Mouse (Mus musculus) thymus, adult 2 months (tissue): ENCODE results near the gene Slc4a1. TPM values are rescaled to one million over a fixed set of nuclear protein-coding genes. Genes with fewer than 3 reads are reported as not detected.
"Not testable (repeated sequence)": the region's sequence is repeated elsewhere in the genome, so short reads cannot be mapped to it uniquely, and the experiment has no call there.

Source experiments
- DNase-seq: peaks from one replicate; pipeline ENCODE4 v3.0.0; 2021
- H3K27ac ChIP-seq: fragments of 200-500 bp; 2 replicates; pipeline ENCODE4 v1.5.1; 2012; ENCODE audit warnings: low read length, control low read depth; ENCODE audit not compliant: control insufficient read depth, insufficient read depth
- H3K27me3 ChIP-seq: fragments of 200-500 bp; 2 replicates; pipeline ENCODE4 v1.6.1; 2012; ENCODE audit warnings: mild to moderate bottlenecking, low read length, moderate library complexity, mixed read lengths; ENCODE audit not compliant: control insufficient read depth, insufficient read depth
- H3K36me3 ChIP-seq: fragments of 200-500 bp; 2 replicates; pipeline ENCODE4 v1.6.1; 2012; ENCODE audit warnings: mild to moderate bottlenecking, low read length, moderate library complexity; ENCODE audit not compliant: control insufficient read depth, insufficient read depth
- H3K4me1 ChIP-seq: fragments of 200-500 bp; replicated peaks from 2 replicates; pipeline ENCODE4 v1.6.1; 2012; ENCODE audit warnings: low read length; ENCODE audit not compliant: control insufficient read depth, insufficient read depth
- H3K4me3 ChIP-seq: fragments of 200-500 bp; 2 replicates; pipeline ENCODE4 v1.5.1; 2012; ENCODE audit warnings: mild to moderate bottlenecking, low read length, control low read depth, moderate library complexity; ENCODE audit not compliant: control insufficient read depth, insufficient read depth
- CTCF ChIP-seq: fragments of 200-500 bp; IDR thresholded peaks from 2 replicates; pipeline ENCODE4 v1.5.1; 2012; ENCODE audit warnings: mild to moderate bottlenecking, control low read depth, low read length, moderate library complexity, borderline replicate concordance; ENCODE audit not compliant: control insufficient read depth, poor library complexity, insufficient read depth; ENCODE audit errors: extremely low read depth
- POLR2A ChIP-seq: fragments of 200-500 bp; IDR thresholded peaks from 2 replicates; pipeline ENCODE4 v1.6.1; 2012; ENCODE audit warnings: mild to moderate bottlenecking, low read length, control low read depth, moderate library complexity; ENCODE audit not compliant: control insufficient read depth, poor library complexity, insufficient read depth; ENCODE audit errors: extremely low read depth
- WGBS: fragments of 180-500 bp; shearing (Covaris S2); methylation state at CpG from one replicate; pipeline ENCODE4 v1.1.7; 2018; 5-methylcytosine and 5-hydroxymethylcytosine counted together
- polyA plus RNA-seq: library from polyadenylated mRNA; depleted of rRNA; stranded (reverse); fragments of >200 nt; gene quantifications from 2 replicates; pipeline ENCODE4 v1.2.3, GENCODE M21; 2012; rRNA removed

Slc4a1 gene
- 0.11 and 0.34 TPM in 2 replicates for polyA plus RNA-seq

- not testable (repeated sequence) for H3K36me3 ChIP-seq, H3K4me1 ChIP-seq, H3K27ac ChIP-seq, H3K27me3 ChIP-seq, DNase-seq, H3K4me3 ChIP-seq
- WGBS, result 87% methylated on average over 8 of the region's 8 CpGs
Observed at GRCm38 (mm10) chr11:102366103-102366502, at the start of gene Slc4a1. Slc4a1 (minus strand) TSS chr11:102366203.

DNA sequence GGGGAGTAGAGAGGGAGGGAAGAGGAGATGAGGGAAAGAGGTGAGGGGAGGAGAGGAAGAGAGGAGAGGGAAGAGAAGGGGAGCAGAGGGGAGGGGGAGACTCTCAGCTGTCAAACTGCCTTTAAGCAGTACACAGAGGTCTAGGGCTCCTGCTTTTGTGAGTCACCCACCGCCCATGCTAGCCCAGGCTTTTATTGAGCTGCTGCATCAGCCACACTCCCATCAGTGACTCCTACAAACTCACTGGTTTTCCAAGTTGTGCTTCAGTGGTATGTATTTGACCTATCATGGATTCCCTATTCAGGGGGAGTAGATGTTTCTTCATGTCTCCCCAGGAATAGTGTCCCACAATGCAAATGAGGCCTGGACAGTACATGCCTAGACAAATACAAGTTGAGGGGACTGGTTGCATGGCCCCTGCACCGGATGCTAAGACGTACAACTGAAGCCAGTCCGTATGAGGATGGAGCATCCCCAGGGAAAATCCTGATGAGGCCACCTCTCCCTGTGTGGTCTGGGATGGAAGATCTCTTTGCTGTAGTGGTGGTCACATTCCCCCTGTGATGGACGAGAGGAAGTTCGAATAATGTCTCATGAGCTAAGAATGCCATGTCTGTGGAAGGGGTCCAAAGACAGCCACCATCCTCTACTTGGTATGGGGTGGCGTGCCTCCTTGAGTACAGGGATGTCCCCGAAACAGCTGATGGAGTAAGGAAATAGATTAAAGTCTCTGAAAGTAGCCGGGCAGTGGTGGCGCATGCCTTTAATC, 49.2 kb upstream of the Slc4a1 start:
- TF ChIP-seq POLR2A, result no peak
- TF ChIP-seq CTCF, result no peak
- DNase-seq, result no peak
- no peak overlapping the region for H3K27ac ChIP-seq
- H3K4me3 ChIP-seq, result no peak overlapping the region
- H3K27me3 ChIP-seq, result no peaks in the 10 kb centered on the region
- 78% methylated on average over 10 of the region's 10 CpGs for WGBS
- no peaks in the 10 kb centered on the region for H3K36me3 ChIP-seq
- no peaks in the 10 kb centered on the region for H3K4me1 ChIP-seq

DNA sequence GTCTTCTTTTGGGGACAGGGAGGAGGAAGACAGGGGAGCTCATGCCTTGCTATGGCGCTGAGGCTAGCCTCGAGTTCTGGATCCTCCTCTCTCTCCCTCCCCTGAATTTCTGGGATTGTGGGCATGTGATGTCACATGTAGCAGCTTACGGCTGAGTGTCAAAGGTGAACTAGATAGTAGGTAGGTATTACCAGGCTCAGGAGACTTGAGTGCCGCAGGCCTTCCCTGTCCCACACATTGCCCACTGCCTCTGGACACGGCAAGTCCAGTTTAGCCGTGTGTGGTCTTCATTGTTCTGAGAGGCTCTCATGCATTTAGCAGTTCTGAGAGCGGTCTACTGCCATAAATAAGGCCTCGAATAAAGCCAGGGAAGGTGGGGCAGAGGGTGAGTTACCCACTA, 47.1 kb upstream of the Slc4a1 start:
- no peaks in the 10 kb centered on the region for H3K36me3 ChIP-seq
- 0 out of 2 replicates have a peak, but pooled peaks cover 2% of the 10 kb centered on the region for H3K4me1 ChIP-seq
- no peaks in the 10 kb centered on the region for H3K27me3 ChIP-seq
- TF ChIP-seq CTCF, result no peak
- no peak for TF ChIP-seq POLR2A
- no peak overlapping the region for H3K4me3 ChIP-seq
- 90% methylated on average over 8 of the region's 8 CpGs for WGBS
- no peak overlapping the region for H3K27ac ChIP-seq
- DNase-seq, result no peak

DNA sequence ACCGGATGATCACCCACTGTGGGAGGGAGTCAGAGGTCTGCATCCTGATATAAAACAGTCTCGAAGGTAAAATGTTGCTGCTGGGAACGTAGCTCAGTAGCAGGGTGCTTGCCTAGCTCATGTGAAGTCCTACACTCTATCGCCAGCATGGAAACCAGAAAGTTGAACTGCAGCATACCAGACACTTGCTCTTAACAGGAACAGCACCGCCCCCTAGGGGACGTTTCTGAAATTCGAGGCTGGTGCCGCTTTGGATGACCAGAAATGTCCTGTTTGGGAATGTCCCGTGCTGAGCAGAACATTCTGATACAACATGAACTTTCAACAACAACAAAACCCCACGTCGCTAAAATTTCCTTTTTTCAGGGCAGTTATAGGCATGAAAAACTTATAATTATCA, 45.7 kb upstream of the Slc4a1 start:
- 8% methylated on average over 11 of the region's 11 CpGs for WGBS
- Histone ChIP-seq H3K4me1 (peaks cover 9% of the 10 kb centered on the region), H3K36me3 (no peaks in the 10 kb centered on the region), H3K27ac (no peak overlapping the region), H3K27me3 (no peaks in the 10 kb centered on the region), H3K4me3 (no peak overlapping the region)
- no peak; the same call in 1 of the 2 replicates for TF ChIP-seq CTCF
- no peak for TF ChIP-seq POLR2A
- peak; percentile 84 for DNase-seq

- H3K27me3 ChIP-seq, result no peaks in the 10 kb centered on the region
- H3K4me1 ChIP-seq, result peaks cover 12% of the 10 kb centered on the region
- no peaks in the 10 kb centered on the region for H3K36me3 ChIP-seq
- 88% methylated on average over 3 of the region's 3 CpGs for WGBS
- H3K27ac ChIP-seq, result no peak overlapping the region
- no peak overlapping the region for H3K4me3 ChIP-seq
- TF ChIP-seq CTCF (no peak), POLR2A (no peak)
- no peak for DNase-seq
Observed at GRCm38 (mm10) chr11:102411061-102411460, 45.1 kb upstream of the Slc4a1 start.

GRCm38 (mm10) chr11:102410345-102410744, 44.3 kb upstream of the Slc4a1 start:
- H3K27ac ChIP-seq, H3K36me3 ChIP-seq, H3K27me3 ChIP-seq, DNase-seq, H3K4me3 ChIP-seq: not testable (repeated sequence)
- peaks cover 12% of the 10 kb centered on the region for H3K4me1 ChIP-seq
- 94% methylated on average over 3 of the region's 3 CpGs for WGBS

DNA sequence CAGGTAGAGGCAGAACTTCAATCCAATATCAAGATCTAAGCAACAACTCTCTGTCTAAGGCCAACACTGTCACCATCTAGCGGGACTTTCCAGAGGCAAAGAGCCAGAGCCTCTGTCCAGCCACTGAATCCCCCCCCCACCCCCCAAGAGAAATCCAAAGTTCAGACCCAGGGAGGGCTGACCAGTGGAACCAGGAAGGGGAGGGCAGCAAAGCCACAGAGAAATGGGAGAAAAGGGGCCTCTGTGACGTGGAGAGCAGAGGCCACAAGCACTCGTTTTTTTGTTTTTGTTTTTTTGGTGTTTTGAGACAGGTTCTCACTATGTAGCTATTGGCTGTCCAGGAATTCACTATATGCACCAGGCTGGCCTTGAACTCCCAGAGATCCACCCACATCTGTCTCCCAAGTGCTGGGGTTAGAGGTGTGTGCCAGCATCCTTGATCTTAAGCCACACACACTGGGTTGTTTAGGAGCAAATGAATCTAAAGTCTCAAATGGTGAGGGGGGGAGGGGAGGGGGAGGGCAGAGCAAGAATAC, 43.9 kb upstream of the Slc4a1 start:
- no peak for TF ChIP-seq POLR2A
- no peak for TF ChIP-seq CTCF
- Histone ChIP-seq H3K36me3 (no peaks in the 10 kb centered on the region), H3K27ac (no peak overlapping the region), H3K27me3 (no peaks in the 10 kb centered on the region), H3K4me3 (no peak overlapping the region), H3K4me1 (peaks cover 12% of the 10 kb centered on the region)
- no peak for DNase-seq
- 88% methylated on average over 3 of the region's 3 CpGs for WGBS
